Mouse (Mus musculus): Measurements from ENCODE around the gene Pla2g5.

Gene Pla2g5

GRCm38 (mm10) chr4:138757416-138757815 is 105.9 kb downstream of the Pla2g5 start, which contains the start of gene Pla2g2f:
TSS of gene Pla2g2f (minus strand) at chr4:138757626.
- DNase-seq (ENCODE audit: low read depth, low spot score) = no peak
- H3K36me3 ChIP-seq (ENCODE audit: control insufficient read depth, insufficient read depth, low read length, poor library complexity, severe bottlenecking) = no peaks in the 10 kb centered on the region
- no peaks in the 10 kb centered on the region for H3K27me3 ChIP-seq (ENCODE audit: control insufficient read depth, insufficient read depth, low read length, poor library complexity, severe bottlenecking)

- DNase-seq (ENCODE audit: low read depth, low spot score) = no peak
- no peaks in the 10 kb centered on the region for H3K27me3 ChIP-seq (ENCODE audit: control insufficient read depth, insufficient read depth, low read length, poor library complexity, severe bottlenecking)
- H3K36me3 ChIP-seq (ENCODE audit: control insufficient read depth, insufficient read depth, low read length, poor library complexity, severe bottlenecking) = no peaks in the 10 kb centered on the region
These were observed 107.3 kb downstream of the Pla2g5 start for GRCm38 (mm10) chr4:138755983-138756382.

GRCm38 (mm10) chr4:138755439-138755838 is 107.8 kb downstream of the Pla2g5 start:
- no peak for DNase-seq (ENCODE audit: low read depth, low spot score)
- no peaks in the 10 kb centered on the region for H3K36me3 ChIP-seq (ENCODE audit: control insufficient read depth, insufficient read depth, low read length, poor library complexity, severe bottlenecking)
- no peaks in the 10 kb centered on the region for H3K27me3 ChIP-seq (ENCODE audit: control insufficient read depth, insufficient read depth, low read length, poor library complexity, severe bottlenecking)

- no peak for DNase-seq (ENCODE audit: low read depth, low spot score)
- no peaks in the 10 kb centered on the region for H3K36me3 ChIP-seq (ENCODE audit: control insufficient read depth, insufficient read depth, low read length, poor library complexity, severe bottlenecking)
- H3K27me3 ChIP-seq (ENCODE audit: control insufficient read depth, insufficient read depth, low read length, poor library complexity, severe bottlenecking) = no peaks in the 10 kb centered on the region
These were observed 108.8 kb downstream of the Pla2g5 start for GRCm38 (mm10) chr4:138754432-138754831.

GRCm38 (mm10) chr4:138753608-138754007 is 109.7 kb downstream of the Pla2g5 start:
- Histone ChIP-seq H3K36me3 (ENCODE audit: control insufficient read depth, insufficient read depth, low read length, poor library complexity, severe bottlenecking) (no peaks in the 10 kb centered on the region), H3K27me3 (ENCODE audit: control insufficient read depth, insufficient read depth, low read length, poor library complexity, severe bottlenecking) (no peaks in the 10 kb centered on the region)
- DNase-seq (ENCODE audit: low read depth, low spot score) = no peak

- Histone ChIP-seq H3K36me3 (ENCODE audit: control insufficient read depth, insufficient read depth, low read length, poor library complexity, severe bottlenecking) (no peaks in the 10 kb centered on the region), H3K27me3 (ENCODE audit: control insufficient read depth, insufficient read depth, low read length, poor library complexity, severe bottlenecking) (no peaks in the 10 kb centered on the region)
- no peak for DNase-seq (ENCODE audit: low read depth, low spot score)
These were observed 110.7 kb downstream of the Pla2g5 start for GRCm38 (mm10) chr4:138752603-138753002.
